Mouse (Mus musculus): ENCODE measurements at regions not wholly inside any gene's neighbourhood (a gene's known extent, or its start where the extent isn't known, plus 50 kb on each side); places are given as distances from the start of the nearest gene placed in this dataset.

DNA sequence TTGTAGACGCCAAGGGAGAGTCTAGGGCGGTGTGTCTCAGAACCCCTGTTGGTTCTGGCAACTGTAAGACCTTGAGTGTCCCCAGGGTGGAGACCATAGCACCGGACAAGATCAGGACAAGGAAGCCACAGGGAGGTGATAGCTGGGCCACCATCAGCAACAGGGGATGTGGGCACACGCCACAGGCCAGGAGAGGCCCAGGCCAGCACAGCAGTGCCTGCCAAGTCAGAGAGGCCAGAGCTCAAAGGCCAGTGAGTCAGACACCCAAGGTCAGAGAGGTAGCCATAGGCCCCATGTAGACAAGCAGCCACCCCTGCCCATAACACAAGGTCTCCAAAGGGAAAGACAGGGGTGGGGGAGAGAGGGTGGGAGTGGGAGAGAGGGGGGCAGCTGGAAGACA is 52.2 kb upstream of the Zbtb40 start:
- no peak for DNase-seq (ENCODE audit: low read depth)

All from c-Kit-positive CD71-positive TER-119-negative erythroid progenitor cells, embryonic 14.5 days (primary cell).